Mouse (Mus musculus) neural tube, embryonic 11.5 days (tissue): ENCODE measurements around the gene Hexim2. TPM values are rescaled to one million over a fixed set of nuclear protein-coding genes. Genes with fewer than 3 reads are reported as not detected.
A peak's percentile ranks its signal among the peaks of the same experiment; 100 is the strongest.

Experiments used
- ATAC-seq: fragments of 200-750 bp; cut with Nextera tagmentation; 2 replicates; pipeline ENCODE4 v1.8.0; 2017; ENCODE audit warnings: moderate number of reproducible peaks, mild to moderate bottlenecking, moderate TSS enrichment, moderate library complexity; ENCODE audit not compliant: insufficient read depth, low FRiP score, low TSS enrichment
- DNase-seq: peaks from one replicate; pipeline ENCODE4 v3.0.0-alpha.2; 2015; ENCODE audit warnings: low spot score
- H3K27ac ChIP-seq: fragments of 300-500 bp; sonication (generic); 2 replicates; pipeline ENCODE4 v1.5.1; 2014; ENCODE audit warnings: low read depth, mild to moderate bottlenecking, low read length
- H3K27me3 ChIP-seq: fragments of 300-500 bp; sonication (generic); 2 replicates; pipeline ENCODE4 v1.6.1; 2014; ENCODE audit warnings: mild to moderate bottlenecking, low read length, mixed read lengths; ENCODE audit not compliant: control insufficient read depth, insufficient read depth
- H3K36me3 ChIP-seq: fragments of 300-500 bp; sonication (generic); 2 replicates; pipeline ENCODE4 v1.6.1; 2014; ENCODE audit warnings: mild to moderate bottlenecking, low read length, moderate library complexity, mixed read lengths; ENCODE audit not compliant: control insufficient read depth, insufficient read depth
- H3K4me1 ChIP-seq: fragments of 300-500 bp; sonication (generic); 2 replicates; pipeline ENCODE4 v1.6.1; 2014; ENCODE audit warnings: low read length, mixed read lengths; ENCODE audit not compliant: control insufficient read depth, insufficient read depth
- H3K4me2 ChIP-seq: fragments of 300-500 bp; sonication (generic); 2 replicates; pipeline ENCODE4 v1.6.1; 2014; ENCODE audit warnings: low read depth, mild to moderate bottlenecking, moderate library complexity
- H3K4me3 ChIP-seq: fragments of 300-500 bp; sonication (generic); 2 replicates; pipeline ENCODE4 v1.5.1; 2014; ENCODE audit warnings: low read depth, low read length
- H3K9ac ChIP-seq: fragments of 300-500 bp; sonication (generic); 2 replicates; pipeline ENCODE4 v1.6.1; 2014; ENCODE audit warnings: mild to moderate bottlenecking, low read length
- H3K9me3 ChIP-seq: fragments of 300-500 bp; sonication (generic); 2 replicates; pipeline ENCODE4 v1.6.1; 2016; ENCODE audit warnings: low read length; ENCODE audit not compliant: control insufficient read depth
- WGBS: fragments of 180-500 bp; shearing (Covaris S2); extraction: QIAGEN DNeasy Blood & Tissue Kit; methylation state at CpG from one replicate; pipeline ENCODE4 v1.1.7; 2014; 5-methylcytosine and 5-hydroxymethylcytosine counted together
- polyA plus RNA-seq: library from polyadenylated mRNA; unstranded; fragments of >200 nt; fragmentation: Nextera tagmentation; extraction: Ambion mirVana; gene quantifications from 2 replicates; pipeline ENCODE4 v1.2.1, GENCODE M21; 2014

The Hexim2 gene
- polyA plus RNA-seq, 1 experiment from 2014 or later = 5.8 TPM

- Histone ChIP-seq H3K4me3 (no peak overlapping the region), H3K9ac (no peak overlapping the region), H3K27me3 (peaks cover 3% of the 10 kb centered on the region), H3K4me2 (no peak overlapping the region), H3K9me3 (no peaks in the 10 kb centered on the region), H3K27ac (no peak overlapping the region), H3K4me1 (no peaks in the 10 kb centered on the region), H3K36me3 (no peaks in the 10 kb centered on the region)
- DNase-seq (no peak), ATAC-seq (no peak)
- 80% methylated on average over 15 of the region's 15 CpGs for WGBS
These were observed 45.7 kb downstream of the Hexim2 start for GRCm38 (mm10) chr11:103177815-103178485.

GRCm38 (mm10) chr11:103178748-103179147 is 46.5 kb downstream of the Hexim2 start:
- ATAC-seq (no peak), DNase-seq (no peak)
- WGBS = 87% methylated on average over 8 of the region's 8 CpGs
- Histone ChIP-seq H3K4me1 (no peaks in the 10 kb centered on the region), H3K27me3 (no peaks in the 10 kb centered on the region), H3K36me3 (no peaks in the 10 kb centered on the region), H3K27ac (no peak overlapping the region), H3K4me3 (no peak overlapping the region), H3K9me3 (no peaks in the 10 kb centered on the region), H3K9ac (no peak overlapping the region), H3K4me2 (no peak overlapping the region)

GRCm38 (mm10) chr11:103180426-103180825 is 48.2 kb downstream of the Hexim2 start:
- H3K36me3 ChIP-seq = no peaks in the 10 kb centered on the region
- H3K4me3 ChIP-seq = no peak overlapping the region
- no peak for ATAC-seq
- H3K9me3 ChIP-seq = no peaks in the 10 kb centered on the region
- H3K27ac ChIP-seq = no peak overlapping the region
- 85% methylated on average over 1 of the region's 1 CpGs for WGBS
- no peak overlapping the region for H3K9ac ChIP-seq
- no peak for DNase-seq
- H3K4me1 ChIP-seq = no peaks in the 10 kb centered on the region
- no peak overlapping the region for H3K4me2 ChIP-seq
- no peaks in the 10 kb centered on the region for H3K27me3 ChIP-seq

GRCm38 (mm10) chr11:103181349-103181748 is 49.1 kb downstream of the Hexim2 start:
- ATAC-seq (no peak), DNase-seq (no peak)
- no peak overlapping the region for H3K4me3 ChIP-seq
- H3K9me3 ChIP-seq = no peaks in the 10 kb centered on the region
- no peaks in the 10 kb centered on the region for H3K4me1 ChIP-seq
- no peak overlapping the region for H3K9ac ChIP-seq
- H3K36me3 ChIP-seq = no peaks in the 10 kb centered on the region
- WGBS = 81% methylated on average over 9 of the region's 9 CpGs
- no peak overlapping the region for H3K27ac ChIP-seq
- no peaks in the 10 kb centered on the region for H3K27me3 ChIP-seq
- no peak overlapping the region for H3K4me2 ChIP-seq

- Histone ChIP-seq H3K4me3 (no peak overlapping the region), H3K36me3 (no peaks in the 10 kb centered on the region), H3K9ac (no peak overlapping the region), H3K27me3 (no peaks in the 10 kb centered on the region), H3K4me1 (no peaks in the 10 kb centered on the region), H3K4me2 (no peak overlapping the region), H3K27ac (no peak overlapping the region), H3K9me3 (no peaks in the 10 kb centered on the region)
- DNase-seq (no peak), ATAC-seq (no peak)
- 80% methylated on average over 3 of the region's 3 CpGs for WGBS
These were observed 49.7 kb downstream of the Hexim2 start for GRCm38 (mm10) chr11:103181911-103182310.

- H3K4me3 ChIP-seq = no peak overlapping the region
- DNase-seq (peak; percentile 45), ATAC-seq (no peak)
- H3K36me3 ChIP-seq = no peaks in the 10 kb centered on the region
- H3K4me2 ChIP-seq = no peak overlapping the region
- H3K4me1 ChIP-seq = no peaks in the 10 kb centered on the region
- no peaks in the 10 kb centered on the region for H3K9me3 ChIP-seq
- no peak overlapping the region for H3K9ac ChIP-seq
- no peak overlapping the region for H3K27ac ChIP-seq
- 0 out of 2 replicates have a peak, but pooled peaks cover 2% of the 10 kb centered on the region for H3K27me3 ChIP-seq
- 39% methylated on average over 2 of the region's 2 CpGs for WGBS
These were observed 52.7 kb downstream of the Hexim2 start for GRCm38 (mm10) chr11:103184891-103185290.

Other genes starting within 250 kb of the Hexim2 start
- not detected in 2 replicates for gene Fam187a, start 247.3 kb upstream of the Hexim2 start, polyA plus RNA-seq
- 0.12 and 0.20 TPM in 2 replicates for gene Gfap, start 231.5 kb upstream of the Hexim2 start, polyA plus RNA-seq
- gene Kif18b, start 207.3 kb upstream of the Hexim2 start, polyA plus RNA-seq = 5.1 and 6.6 TPM in 2 replicates
- 2.9 and 4.0 TPM in 2 replicates for gene C1ql1, start 185.7 kb upstream of the Hexim2 start, polyA plus RNA-seq
- gene Nmt1, start 104.2 kb upstream of the Hexim2 start, polyA plus RNA-seq = 51.5 and 53.3 TPM in 2 replicates
- gene Dcakd, start 104.1 kb upstream of the Hexim2 start, polyA plus RNA-seq = 319 and 323 TPM in 2 replicates
- gene Plcd3, start 30.8 kb upstream of the Hexim2 start, polyA plus RNA-seq = 0.80 and 0.90 TPM in 2 replicates
- gene Acbd4, start 30.7 kb upstream of the Hexim2 start, polyA plus RNA-seq = 4.4 and 6.4 TPM in 2 replicates
- gene Hexim1, start 16.2 kb upstream of the Hexim2 start, polyA plus RNA-seq = 3.6 and 3.9 TPM in 2 replicates
- gene Fmnl1, start 38.7 kb downstream of the Hexim2 start, polyA plus RNA-seq = 0.78 and 1.2 TPM in 2 replicates
- gene 1700023F06Rik, start 76.1 kb downstream of the Hexim2 start, polyA plus RNA-seq = not detected in 2 replicates
- not detected in 2 replicates for gene Spata32, start 86.0 kb downstream of the Hexim2 start, polyA plus RNA-seq
- 2.5 and 3.5 TPM in 2 replicates for gene Map3k14, start 135.0 kb downstream of the Hexim2 start, polyA plus RNA-seq
- gene Arhgap27, start 231.3 kb downstream of the Hexim2 start, polyA plus RNA-seq = 4.3 and 4.5 TPM in 2 replicates